Mouse (Mus musculus) kidney, postnatal 25 days (tissue): ENCODE data around the gene Meis1.

ENCODE experiments used
- DNase-seq, 2 experiments: peaks; one replicate each; pipeline ENCODE4 v3.0.0; 2021; ENCODE audit warnings: mixed read lengths in 2 of 2

The Meis1 gene

GRCm38 (mm10) chr11:18875001-18875902 is 143.5 kb downstream of the Meis1 start:
- no peak for DNase-seq

- DNase-seq = no peak
Measured at GRCm38 (mm10) chr11:18874278-18875000, 144.3 kb downstream of the Meis1 start.

- no peak for DNase-seq
Measured at GRCm38 (mm10) chr11:18873451-18874277, 145.1 kb downstream of the Meis1 start.

GRCm38 (mm10) chr11:18872793-18873192 is 146.0 kb downstream of the Meis1 start:
- DNase-seq = no peak

- DNase-seq = no peak
Measured at GRCm38 (mm10) chr11:18872118-18872751, 146.6 kb downstream of the Meis1 start.

GRCm38 (mm10) chr11:18871170-18872081 is 147.4 kb downstream of the Meis1 start:
- peak; percentile 27 to 47 for DNase-seq

GRCm38 (mm10) chr11:18870121-18870931 is 148.5 kb downstream of the Meis1 start:
- DNase-seq = no peak

- no peak for DNase-seq
Measured at GRCm38 (mm10) chr11:18869429-18869969, 149.3 kb downstream of the Meis1 start.

- no peak for DNase-seq
Measured at GRCm38 (mm10) chr11:18867665-18868064, 151.1 kb downstream of the Meis1 start.

- DNase-seq = no peak
Measured at GRCm38 (mm10) chr11:18866198-18866836, 152.5 kb downstream of the Meis1 start.

GRCm38 (mm10) chr11:18850772-18851171 is 168.0 kb downstream of the Meis1 start:
- DNase-seq = no peak

- DNase-seq = no peak
Measured at GRCm38 (mm10) chr11:18847650-18848049, 171.1 kb downstream of the Meis1 start.

GRCm38 (mm10) chr11:18846472-18846871 is 172.3 kb downstream of the Meis1 start:
- no peak for DNase-seq

GRCm38 (mm10) chr11:18845900-18846299 is 172.9 kb downstream of the Meis1 start:
- no peak for DNase-seq

- no peak for DNase-seq
Measured at GRCm38 (mm10) chr11:18845466-18845865, 173.3 kb downstream of the Meis1 start.

GRCm38 (mm10) chr11:18830087-18830486 is 188.7 kb downstream of the Meis1 start:
- DNase-seq = no peak
